Mouse (Mus musculus) lung, postnatal 14 days (tissue): ENCODE measurements around the gene Tbc1d17.

Experiments
- DNase-seq: peaks from one replicate; pipeline ENCODE4 v3.0.0; 2021

The Tbc1d17 gene

DNA sequence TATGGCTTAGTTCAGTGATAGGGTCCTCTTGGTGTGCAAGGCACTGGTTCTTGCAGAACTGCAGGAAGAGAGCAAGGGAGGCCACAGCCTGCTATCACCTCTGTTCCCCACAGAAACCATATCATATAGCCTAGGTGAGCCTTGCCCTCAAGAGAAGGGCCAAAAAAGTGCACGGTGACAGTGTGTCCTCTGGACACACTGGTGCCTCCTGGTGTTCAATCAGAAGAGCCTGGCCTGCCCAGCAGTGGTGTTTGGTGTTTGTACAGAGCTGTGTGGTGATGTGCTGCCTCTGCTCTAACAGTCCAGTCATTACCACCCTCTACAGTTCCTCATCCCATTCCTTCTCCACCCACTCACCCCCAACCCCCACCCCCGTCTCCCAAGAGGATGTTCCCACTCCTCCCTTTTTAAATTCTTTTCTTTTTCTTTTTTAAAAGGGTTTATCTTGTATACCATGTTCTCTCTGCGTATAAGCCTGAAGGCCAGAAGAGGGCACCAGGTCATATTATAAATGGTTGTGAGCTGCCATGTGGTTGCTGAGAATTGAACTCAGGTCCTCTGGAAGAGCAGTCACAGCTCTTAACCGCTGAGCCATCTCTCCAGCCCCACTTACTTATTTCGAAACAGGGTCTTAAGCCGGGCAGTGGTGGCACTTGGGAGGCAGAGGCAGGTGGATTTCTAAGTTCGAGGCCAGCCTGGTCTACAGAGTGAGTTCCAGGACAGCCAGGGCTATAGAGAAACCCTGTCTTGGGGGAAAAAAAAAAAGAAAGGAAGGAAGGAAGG is 27.0 kb downstream of the Tbc1d17 start:
- no peak for DNase-seq

DNA sequence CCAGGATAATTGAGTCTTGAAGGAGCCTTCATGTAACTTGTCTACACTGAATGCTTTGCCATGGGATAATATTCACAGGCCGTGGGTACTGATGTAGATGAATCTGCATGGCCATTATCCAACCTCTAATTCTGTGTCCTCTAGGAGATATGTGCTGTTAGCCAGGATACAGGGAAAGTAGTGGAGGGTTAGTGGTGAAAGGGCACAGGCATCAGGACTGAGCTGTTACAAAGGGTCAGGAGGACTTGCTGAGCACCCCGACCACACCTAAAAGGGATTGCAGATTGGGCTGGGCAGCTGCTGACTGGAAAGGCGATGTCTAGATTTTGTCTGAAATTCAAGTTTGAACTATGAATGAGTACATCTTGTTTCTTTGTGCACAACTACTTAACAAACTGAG is 28.4 kb downstream of the Tbc1d17 start:
- no peak for DNase-seq

DNA sequence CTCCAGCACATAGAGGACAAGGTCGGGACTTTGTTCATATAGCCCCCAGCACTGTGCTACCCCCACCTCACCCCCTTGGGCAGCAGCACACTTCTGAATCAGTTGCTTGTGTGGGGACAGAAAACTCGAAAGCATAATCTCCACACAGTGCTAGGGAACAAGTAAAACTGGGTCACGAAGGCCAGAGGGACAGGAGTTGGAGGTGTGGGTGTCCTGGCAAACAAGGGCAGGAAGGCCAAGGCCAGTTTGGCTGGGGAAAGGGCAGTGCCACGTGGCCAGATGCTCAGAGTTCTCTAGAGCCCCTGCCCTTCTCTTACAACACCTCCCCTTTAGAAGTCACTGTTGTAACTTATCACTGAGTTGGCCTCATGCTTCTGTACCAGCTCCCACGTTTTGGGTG is 29.0 kb downstream of the Tbc1d17 start:
- DNase-seq, result no peak

DNA sequence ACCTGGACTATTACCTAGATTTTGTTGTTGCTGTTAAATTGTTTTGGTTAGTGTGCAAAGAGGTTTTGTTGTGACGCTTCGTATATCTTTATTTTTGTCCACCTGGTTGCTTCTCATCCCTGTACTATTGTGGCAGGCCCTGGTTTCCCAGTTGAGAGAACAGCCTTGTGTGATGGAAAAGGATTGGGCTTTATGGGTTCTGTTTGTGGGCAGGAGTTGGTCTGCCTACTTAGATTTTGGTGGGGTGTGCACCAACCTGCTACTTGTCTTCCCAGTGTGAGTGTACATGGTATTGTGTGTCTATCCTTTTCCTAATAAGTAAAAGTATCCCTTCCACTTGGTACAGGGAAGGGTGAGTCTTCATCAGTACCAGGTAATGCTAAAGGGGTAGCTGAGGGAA is 29.5 kb downstream of the Tbc1d17 start:
- DNase-seq, result no peak

DNA sequence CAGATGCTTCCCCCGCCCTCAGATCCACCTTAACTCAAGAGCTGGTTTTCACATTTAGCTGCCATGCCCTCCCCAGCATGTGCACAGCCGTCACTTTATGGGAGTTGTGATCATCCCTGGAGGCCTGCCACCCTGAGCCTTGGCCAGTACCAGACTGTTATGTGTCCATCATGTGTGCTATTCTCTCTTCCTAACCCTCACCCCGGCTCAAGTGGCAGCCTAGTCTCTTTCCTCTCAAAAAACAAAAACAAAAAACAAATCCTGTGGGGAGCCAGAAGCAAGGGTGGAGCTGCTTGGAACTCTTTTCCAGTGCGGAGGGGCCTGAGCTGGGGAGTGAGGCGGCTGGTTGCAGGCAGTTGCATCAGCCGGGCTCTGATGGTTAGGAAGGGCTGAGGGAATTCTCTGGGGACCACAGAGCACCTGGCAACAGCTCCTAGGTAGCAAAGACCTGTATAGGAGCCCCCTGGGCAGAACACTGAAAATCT is 30.1 kb downstream of the Tbc1d17 start:
- peak; percentile 64 for DNase-seq

DNA sequence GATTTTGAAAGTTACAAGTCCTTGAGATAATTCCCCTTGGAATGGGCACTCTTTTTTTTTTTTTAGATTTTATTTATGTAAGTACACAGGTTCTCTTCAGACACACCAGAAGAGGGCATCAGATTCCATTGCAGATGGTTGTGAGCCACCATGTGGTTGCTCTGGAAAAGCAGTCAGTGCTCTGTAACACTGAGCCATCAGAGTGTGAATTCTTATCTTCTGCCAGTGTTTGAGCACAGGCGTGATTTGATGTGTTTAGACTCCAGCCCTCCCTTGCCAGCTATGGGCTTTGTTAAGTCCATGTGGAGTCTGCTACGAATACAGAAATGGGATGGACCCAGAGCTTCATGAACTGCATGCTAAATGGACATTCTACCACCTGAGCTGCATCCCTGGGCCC is 30.7 kb downstream of the Tbc1d17 start:
- DNase-seq, result peak; percentile 34

DNA sequence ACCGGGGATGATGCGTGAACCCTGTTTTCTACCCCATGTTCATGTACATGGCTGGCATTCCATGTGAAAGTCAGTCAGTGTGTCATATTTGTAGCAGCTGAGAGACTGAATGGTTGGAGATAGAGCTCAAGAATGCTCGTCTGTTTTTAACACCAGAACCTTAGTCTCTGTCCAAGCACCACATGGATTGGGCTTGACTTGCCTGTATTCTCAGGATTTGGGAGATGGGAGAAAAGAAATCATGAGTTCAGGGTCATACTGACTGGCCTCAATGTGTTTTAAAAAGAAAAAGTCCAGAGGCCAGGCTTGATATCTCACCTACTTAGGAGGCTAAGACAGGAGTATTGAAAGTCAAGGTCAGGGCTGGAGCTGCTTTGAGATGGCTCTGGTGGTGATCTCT is 31.4 kb downstream of the Tbc1d17 start:
- no peak for DNase-seq

DNA sequence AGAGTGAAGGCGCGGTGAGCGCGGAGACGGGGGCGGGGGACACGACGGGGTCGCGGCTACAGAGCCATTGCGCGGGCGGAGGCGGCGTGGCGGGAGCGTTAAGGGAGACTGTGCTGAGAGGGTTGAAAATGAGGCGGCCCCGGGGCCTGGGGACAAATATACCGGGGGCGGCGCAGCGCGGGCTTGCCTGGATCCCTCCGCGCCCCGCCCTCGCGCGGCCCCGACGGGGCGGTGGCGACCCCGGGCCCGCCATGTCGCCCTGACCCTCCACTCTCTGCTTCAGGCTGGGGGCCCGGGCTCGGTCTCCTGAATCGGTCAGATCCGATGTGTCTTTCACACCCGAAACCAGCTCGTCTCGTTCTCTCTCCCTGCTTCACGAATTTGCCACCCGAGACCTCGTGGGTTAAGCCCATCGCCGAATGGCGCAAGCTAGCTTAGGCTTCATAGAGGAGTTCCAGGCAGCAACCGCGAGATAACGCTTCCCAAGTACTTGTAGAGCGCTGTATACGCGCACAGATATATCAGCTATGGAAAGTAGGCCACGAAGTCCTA is 32.3 kb downstream of the Tbc1d17 start, which contains the start of gene Atf5:
Gene Atf5, minus strand, starts transcription at position 189 of the 552 bp plus-strand sequence.
- DNase-seq, result peak; percentile 65

DNA sequence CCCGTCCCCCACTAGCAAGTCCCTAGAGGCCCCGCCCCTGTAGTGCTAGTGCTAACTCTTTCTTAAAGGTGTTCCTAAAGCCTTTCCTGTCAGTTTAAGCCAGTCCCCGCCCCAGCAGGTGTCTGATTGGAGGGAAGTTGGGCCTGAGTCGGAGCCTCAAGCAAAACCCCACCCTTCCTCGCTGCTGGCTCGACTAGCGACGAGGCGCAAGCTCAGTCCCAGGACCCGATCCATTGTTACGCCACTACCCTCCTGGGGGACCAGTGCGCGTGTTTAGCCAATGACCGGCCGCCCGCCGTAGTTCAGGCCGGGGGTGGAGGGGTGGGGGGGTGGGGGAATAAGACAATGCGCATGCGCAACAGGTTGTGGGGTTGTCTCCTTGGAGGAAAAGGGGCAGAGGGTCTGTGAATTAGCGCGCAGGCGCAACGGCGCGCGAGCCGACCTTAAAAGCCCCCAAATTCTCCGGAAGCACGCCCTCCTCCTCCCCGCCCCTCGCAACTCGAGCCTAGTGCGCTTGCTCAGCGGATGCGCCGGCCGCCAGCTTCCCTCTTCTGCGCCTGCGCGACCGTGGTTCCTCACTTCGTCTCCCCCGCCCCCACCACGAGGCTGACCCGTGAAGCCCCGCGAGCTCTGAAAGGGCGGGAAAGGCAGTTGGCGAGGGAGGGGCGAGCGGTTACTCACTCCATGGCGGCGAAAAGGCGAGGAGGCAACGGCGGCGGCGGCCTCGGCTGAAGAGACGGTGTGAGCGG is 33.0 kb downstream of the Tbc1d17 start, which contains the start of the genes Nup62 and Il4i1:
Gene Nup62, plus strand, starts transcription at position 368 of the 749 bp plus-strand sequence.
Gene Il4i1, plus strand, starts transcription at position 667 of the 749 bp plus-strand sequence.
- DNase-seq, result peak; percentile 99

DNA sequence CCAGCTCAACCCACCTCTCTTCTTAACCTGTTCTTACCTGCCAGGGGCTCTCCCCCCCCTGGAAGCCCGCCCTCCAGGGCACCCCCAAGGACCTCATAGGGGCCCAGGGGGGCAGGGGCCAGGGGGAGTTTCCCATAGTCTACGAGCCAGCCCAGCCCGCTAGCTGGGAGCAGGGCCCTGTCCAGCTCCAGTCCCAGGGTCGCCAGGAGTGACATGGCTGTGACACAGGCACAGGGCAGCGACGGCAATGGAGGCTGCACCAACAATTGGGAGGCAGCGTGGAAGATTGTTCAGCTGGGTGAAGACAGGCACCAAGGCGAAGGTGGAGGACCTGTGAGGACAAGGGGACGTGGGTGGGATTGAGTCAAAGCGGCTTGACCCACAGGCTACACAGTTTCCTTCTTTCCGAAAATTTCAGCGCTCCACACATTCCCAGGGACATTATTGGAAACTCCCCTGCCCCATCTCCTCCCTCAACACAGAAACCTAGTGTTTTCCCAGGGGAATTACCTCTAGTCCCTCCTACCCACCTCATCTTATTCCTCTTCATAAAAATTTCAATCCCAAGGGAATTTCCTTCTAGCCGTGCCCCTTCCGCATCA is 33.8 kb downstream of the Tbc1d17 start:
- no peak for DNase-seq

DNA sequence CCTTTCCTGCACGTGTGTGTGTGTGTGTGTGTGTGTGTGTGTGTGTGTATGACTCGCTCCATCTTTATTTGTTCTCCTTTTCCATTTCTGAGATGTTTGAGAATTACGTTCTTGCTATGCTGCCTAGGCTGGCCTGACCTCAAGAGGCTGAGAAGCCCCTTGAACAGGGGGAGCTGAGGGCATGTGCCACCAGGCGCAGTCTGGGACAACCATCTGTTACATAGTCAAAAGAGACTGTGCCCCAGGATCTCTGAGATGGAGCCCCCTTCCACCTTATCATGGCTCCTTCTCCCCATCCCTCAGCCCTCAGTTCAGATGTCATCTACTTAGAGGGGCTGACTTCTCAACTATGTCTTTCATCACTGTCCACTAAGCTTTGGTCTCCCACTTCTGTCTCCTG is 34.5 kb downstream of the Tbc1d17 start:
- DNase-seq, result no peak

DNA sequence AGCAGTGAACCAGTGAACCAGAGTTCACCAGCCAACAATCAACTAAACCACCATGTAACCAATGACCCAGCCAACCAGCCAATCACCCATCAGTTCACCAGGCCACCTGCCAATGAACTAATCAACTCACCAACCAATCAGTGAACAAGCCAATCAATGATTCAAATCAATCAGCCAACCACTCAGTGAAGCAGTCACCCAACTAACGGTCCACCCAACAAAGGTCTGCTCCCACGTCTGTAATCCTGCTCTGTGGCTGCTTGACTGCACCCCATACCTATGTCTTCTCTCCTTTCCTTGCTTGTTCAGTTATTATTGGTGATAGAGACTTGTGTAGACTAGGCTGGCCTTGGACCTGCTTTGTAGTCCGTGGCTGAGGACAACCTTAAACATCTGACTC is 34.9 kb downstream of the Tbc1d17 start:
- DNase-seq, result no peak

DNA sequence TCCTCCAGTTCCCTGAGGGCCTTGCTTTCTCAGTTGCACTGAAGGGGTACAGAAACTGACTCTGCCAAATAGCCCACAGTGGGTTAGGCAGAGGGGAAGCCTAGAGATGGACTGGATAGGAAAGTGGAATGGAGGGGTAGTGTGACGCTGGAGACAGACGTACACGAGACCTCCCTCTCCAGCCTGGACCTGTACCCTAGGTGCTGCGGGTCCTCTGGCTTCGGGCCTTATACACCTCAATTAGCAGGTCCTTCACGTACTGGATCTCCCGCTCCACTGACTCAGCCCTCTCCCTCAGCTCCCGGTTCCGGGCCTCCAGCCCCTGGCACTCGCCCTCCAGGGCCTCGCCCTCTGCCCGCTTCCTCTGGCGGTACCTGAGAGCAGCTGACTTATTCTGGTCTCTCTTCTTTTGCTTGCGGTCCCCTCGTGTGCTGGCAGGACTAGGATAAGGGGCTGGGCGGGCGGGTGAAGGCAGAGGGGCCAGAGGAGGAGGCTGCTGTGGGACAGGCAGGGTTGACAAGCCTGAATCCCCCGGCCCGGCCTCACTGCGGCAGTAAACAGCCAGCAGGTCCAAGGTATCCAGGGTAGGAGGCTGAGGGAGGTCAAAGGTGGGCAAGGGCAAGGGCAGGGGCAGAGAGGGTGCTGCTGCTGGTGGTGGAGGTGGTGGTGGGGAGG is 36.1 kb downstream of the Tbc1d17 start:
- no peak for DNase-seq

DNA sequence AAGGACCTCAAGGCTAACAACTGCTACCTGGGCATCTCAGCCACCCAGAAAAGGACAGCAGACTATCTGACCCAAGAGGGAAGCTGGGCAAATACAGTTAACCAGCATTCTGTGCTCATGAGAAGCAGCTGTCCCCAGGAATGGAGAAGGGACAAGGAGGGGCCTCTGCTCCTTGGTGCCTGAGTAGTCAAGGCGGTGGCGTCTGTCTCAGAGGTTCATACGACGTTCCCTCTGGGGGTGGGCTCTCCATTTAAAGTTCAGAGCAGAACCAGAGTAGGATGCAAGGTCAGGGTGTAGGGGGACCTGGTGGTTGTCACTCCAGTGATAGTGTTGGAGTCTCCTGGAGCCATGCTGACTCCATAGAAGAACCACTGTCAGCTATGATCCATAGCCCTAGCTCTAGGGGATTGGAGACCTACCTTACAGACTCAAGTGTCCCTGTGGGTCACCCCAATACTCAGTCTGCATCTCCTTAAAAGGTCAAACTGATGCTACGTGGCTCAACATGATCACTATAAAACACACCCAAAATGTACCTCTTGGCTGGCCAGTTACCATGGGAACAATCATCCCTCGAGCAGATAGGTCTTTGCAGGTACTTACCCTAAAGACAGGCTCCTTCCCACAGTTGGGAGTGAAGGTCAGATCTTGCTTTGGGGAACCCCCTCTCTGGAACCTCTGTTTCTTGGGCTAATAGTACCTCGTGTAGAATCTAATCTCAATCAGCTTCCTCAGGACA is 37.9 kb downstream of the Tbc1d17 start:
- no peak for DNase-seq

DNA sequence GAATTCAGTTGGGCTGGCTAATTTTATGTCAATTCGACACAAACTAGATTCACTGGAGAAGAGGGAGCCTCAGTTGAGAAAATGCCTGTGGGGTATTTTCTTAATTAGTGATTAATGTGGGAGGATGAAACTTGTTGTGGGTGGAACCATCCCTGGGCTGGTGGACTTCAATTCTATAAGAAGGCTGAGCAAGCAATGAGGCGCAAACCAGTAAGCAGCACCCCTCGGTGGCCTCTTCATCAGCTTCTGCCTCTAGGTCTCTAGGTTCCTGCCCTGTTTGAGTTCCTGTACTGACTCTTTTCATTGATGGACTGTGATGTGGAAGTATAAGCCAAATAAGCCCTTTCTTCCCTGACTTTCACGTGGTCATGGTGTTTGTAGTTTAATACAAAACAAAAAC is 38.5 kb downstream of the Tbc1d17 start:
- DNase-seq, result no peak

DNA sequence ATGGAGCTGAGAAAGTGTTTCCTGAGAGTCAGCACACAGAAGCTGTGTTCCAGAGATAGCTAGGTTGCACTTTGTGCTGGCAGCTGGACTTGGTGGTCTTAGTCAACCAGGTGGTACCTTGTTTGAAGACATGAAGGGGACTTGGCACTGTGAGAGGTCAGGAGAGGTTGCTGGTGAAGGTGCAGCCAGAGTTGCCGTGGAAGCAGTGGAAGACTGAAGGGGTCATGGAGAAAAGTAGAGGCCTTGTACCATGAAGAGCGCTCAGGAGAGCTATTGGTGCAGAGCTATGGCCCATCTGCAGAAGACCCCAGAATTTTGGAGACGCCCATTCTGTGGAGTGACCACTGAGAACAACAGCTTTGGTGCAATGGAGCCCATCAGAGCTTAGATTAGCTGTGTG is 39.4 kb downstream of the Tbc1d17 start:
- DNase-seq, result no peak

DNA sequence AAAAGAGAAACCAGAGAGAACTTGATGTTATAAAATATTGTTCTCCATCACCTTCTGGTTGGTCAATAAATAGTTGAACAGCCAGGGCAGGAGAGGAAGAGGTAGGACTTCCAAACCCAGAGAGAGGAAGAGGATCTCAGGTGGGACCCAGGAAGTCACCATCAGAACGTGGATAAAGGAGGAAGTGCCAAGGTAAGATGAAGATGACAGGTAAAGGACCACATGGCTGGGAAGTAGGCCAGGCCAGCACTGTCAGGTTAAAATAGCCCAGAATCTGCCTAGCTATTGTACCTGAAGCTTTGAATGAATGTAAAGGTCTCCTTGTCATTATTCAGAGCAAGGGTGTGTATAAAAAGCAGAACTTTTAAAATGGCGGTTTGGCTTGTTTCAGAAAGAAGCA is 40.0 kb downstream of the Tbc1d17 start:
- DNase-seq, result no peak

DNA sequence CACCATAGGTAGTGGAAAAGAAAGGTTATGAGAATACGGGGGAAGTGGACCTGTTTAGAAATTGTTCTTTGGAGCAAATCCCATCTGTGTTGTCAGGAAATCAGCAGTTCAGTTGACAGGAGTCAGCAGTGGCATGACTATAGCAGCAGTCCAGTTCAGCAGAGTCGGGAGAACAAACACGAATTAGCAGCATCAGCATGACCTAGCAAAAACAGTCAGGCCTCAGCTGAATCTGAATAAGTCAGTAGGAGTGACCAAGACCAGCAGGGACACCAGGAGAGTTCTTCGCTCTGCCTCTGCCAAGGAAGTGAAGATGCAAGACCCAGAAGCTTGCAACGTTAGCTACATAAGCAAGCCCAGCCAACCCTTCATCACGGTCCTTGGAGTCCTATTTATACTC is 56.1 kb downstream of the Tbc1d17 start:
- no peak for DNase-seq

DNA sequence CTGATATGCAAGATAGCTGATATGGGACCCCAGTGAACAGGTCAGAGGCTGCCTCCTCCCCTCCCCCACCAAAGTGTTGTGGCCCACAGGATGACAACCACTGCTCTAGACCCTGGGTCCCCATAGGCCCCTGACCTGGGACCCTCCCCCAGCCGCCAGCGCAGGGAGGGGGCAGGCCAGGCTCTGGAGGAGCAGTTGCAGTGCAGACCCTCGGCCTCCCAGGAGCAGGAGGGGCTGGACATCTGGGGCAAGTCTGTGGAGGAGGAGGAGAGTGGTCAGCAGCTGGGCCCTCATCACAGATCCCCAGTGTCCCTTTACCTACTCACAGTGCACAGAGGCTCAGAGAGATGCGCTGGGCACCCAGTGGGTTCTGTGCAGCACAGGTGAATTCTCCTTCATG is 58.8 kb downstream of the Tbc1d17 start:
- no peak for DNase-seq

DNA sequence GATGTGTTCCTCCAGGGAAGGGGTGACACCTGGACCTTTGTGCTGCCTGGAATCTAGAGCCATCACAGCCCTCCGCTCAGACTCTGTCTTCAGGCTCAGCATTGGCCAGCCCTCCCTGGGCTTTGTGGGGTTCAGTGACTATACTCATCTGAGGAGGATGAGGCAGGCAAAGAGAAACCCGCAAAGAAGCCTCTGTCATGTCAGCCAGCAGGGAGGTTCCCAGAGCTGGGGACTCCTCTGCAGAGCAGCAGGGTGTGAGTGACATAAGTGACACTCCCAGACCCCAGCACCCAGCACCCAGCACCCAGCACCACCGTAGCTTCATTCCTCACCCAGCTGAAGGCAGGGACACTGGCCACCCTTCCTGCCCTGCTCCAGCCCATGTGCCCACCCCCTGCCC is 59.3 kb downstream of the Tbc1d17 start:
- DNase-seq, result no peak
